In genomic region chr15:96460451-96460729, GRCm38 (mm10) we compare ENCODE assay signal across 8 mouse cellular contexts. TPM values are rescaled to one million over a fixed set of nuclear protein-coding genes. Genes with fewer than 3 reads are reported as not detected.
DNase-seq lines count a peak whose midpoint lies in the region; ATAC-seq and TF ChIP-seq lines count a peak whose summit lies in the region.

No protein-coding gene starts in this region.

- H3K4me1 ChIP-seq in heart, adult 2 months (ENCODE audit: control insufficient read depth, insufficient read depth, low read length), result peaks cover 8% of the 10 kb centered on the region
- peaks cover 11% of the 10 kb centered on the region for H3K4me1 ChIP-seq in testis, adult 2 months (ENCODE audit: control insufficient read depth, insufficient read depth, low read length)
- peaks cover 32% of the 10 kb centered on the region for H3K4me1 ChIP-seq in liver, embryonic 11.5 days (replicated peaks; ENCODE audit: control insufficient read depth, insufficient read depth, low read length)

- no peaks in the 10 kb centered on the region for H3K9me3 ChIP-seq in liver, embryonic 11.5 days (ENCODE audit: control insufficient read depth, low read length)

- H3K36me3 ChIP-seq in heart, adult 2 months (ENCODE audit: control insufficient read depth, insufficient read depth, low read length), result peaks cover 24% of the 10 kb centered on the region
- no peaks in the 10 kb centered on the region for H3K36me3 ChIP-seq in testis, adult 2 months (ENCODE audit: control insufficient read depth, insufficient read depth, low read length)
- peaks cover 3% of the 10 kb centered on the region; the same call in 1 of the 2 replicates for H3K36me3 ChIP-seq in liver, embryonic 11.5 days (ENCODE audit: control insufficient read depth, insufficient read depth, low read length)

- peak overlapping the region; percentile 99 for H3K9ac ChIP-seq in heart, adult 2 months (ENCODE audit: low read depth, low read length)
- H3K9ac ChIP-seq in liver, embryonic 11.5 days (ENCODE audit: low read depth, low read length), result peak overlapping the region; percentile 99

- peaks cover 7% of the 10 kb centered on the region; the same call in 1 of the 2 replicates for H3K79me2 ChIP-seq in heart, adult 2 months (replicated peaks; ENCODE audit: control insufficient read depth, insufficient read depth, low read length)

- H3K4me3 ChIP-seq in heart, adult 2 months, result peak overlapping the region; percentile 83
- peak overlapping the region; percentile 89 for H3K4me3 ChIP-seq in testis, adult 2 months (ENCODE audit: control insufficient read depth, low read depth, low read length)
- H3K4me3 ChIP-seq in liver, embryonic 11.5 days (ENCODE audit: low read depth, low read length), result peak overlapping the region; percentile 98

- H3K27me3 ChIP-seq in heart, adult 2 months (ENCODE audit: control insufficient read depth, insufficient read depth, low read length), result no peaks in the 10 kb centered on the region
- H3K27me3 ChIP-seq in testis, adult 2 months (ENCODE audit: control insufficient read depth, insufficient read depth, low read length), result no peaks in the 10 kb centered on the region
- H3K27me3 ChIP-seq in liver, embryonic 11.5 days (replicated peaks; ENCODE audit: control insufficient read depth, insufficient read depth, low read length), result no peaks in the 10 kb centered on the region

- H3K4me2 ChIP-seq in liver, embryonic 11.5 days, result peak overlapping the region; percentile 75

- no peak for TF ChIP-seq CTCF in heart, adult 2 months (IDR thresholded peaks at IDR 0.05)
- no peak for TF ChIP-seq CTCF in testis, adult 2 months (IDR thresholded peaks at IDR 0.05; ENCODE audit: control insufficient read depth, insufficient read depth, insufficient replicate concordance, low read depth, low read length)

- TF ChIP-seq EP300 in heart, adult 2 months (IDR thresholded peaks at IDR 0.05; ENCODE audit: insufficient read depth, low read depth, low read length), result no peak

- ATAC-seq in liver, embryonic 11.5 days (replicated peaks; ENCODE audit: low FRiP score), result no peak

- intact Hi-C loops in heart, adult 2 months (cut with DNase I), result loop anchor here (2.0 kb wide), 2 partner anchors 14 to 176 kb away; no protein-coding TSS in a partner anchor

- TF ChIP-seq POLR2A in heart, adult 2 months (IDR thresholded peaks at IDR 0.05; ENCODE audit: insufficient read depth, low read depth, low read length), result no peak
- TF ChIP-seq POLR2A in testis, adult 2 months (IDR thresholded peaks at IDR 0.05; ENCODE audit: control insufficient read depth, low read depth, low read length), result no peak

- H3K27ac ChIP-seq in heart, adult 2 months, result peak overlapping the region; percentile 96
- H3K27ac ChIP-seq in testis, adult 2 months (ENCODE audit: control insufficient read depth, insufficient read depth, low read depth, low read length), result peak overlapping the region; percentile 88
- peak overlapping the region; percentile 99 for H3K27ac ChIP-seq in liver, embryonic 11.5 days (ENCODE audit: low read depth, low read length)

- WGBS in heart, adult 2 months, result 1% methylated on average over 31 of the region's 50 CpGs
- WGBS in liver, embryonic 11.5 days, result 0% methylated on average over 42 of the region's 50 CpGs

- DNase-seq in heart, adult 2 months, result no peak
- no peak for DNase-seq in heart, adult 8-10 months (ENCODE audit: low spot score)
- DNase-seq in testis, postnatal 14 days (ENCODE audit: low spot score), result no peak
- DNase-seq in liver, embryonic 11.5 days (ENCODE audit: low spot score), result no peak
- no peak for DNase-seq in adrenal gland, postnatal 10 days
- DNase-seq in cerebellum, adult 11 months, result no peak
- DNase-seq in adrenal gland, adult (ENCODE audit: inconsistent age in 2 of 2, low spot score in 1 of 2), result no peak

RNA-seq across cellular contexts. Expression of gene Scaf11, which starts 0.3 kb away (rescaled TPM):
- total RNA-seq in heart, adult 2 months (2021), result 10 to 100 TPM; 45.9 to 54.0 TPM
- polyA plus RNA-seq in heart, adult 2 months (2012; rRNA removed), result 9.6 and 16.8 TPM in 2 replicates
- 10 to 100 TPM; 47.1 to 54.5 (median 48.3) TPM for total RNA-seq in heart, adult 8-10 months (2022)
- 5.3 and 5.9 TPM in 2 replicates for polyA plus RNA-seq in testis, adult 2 months (2012; rRNA removed)
- polyA plus RNA-seq in liver, embryonic 11.5 days (2014; fragmentation: Nextera tagmentation; extraction: Ambion mirVana), result 105 and 106 TPM in 2 replicates
- total RNA-seq in adrenal gland, postnatal 10 days (2021), result 10 to 100 TPM; 65.7 to 78.4 TPM
